Mouse (Mus musculus): ENCODE data around the gene Kcnc3. TPM values are rescaled to one million over a fixed set of nuclear protein-coding genes. Genes with fewer than 3 reads are reported as not detected.
A peak's percentile ranks its signal among the peaks of the same experiment; 100 is the strongest.

Kcnc3 gene
- polyA plus RNA-seq, 1 experiment from 2014 or later: 1.8 TPM

GRCm38 (mm10) chr7:44632676-44633075 is 42.2 kb downstream of the Kcnc3 start:
- Histone ChIP-seq H3K9ac (no peak overlapping the region), H3K36me3 (no peaks in the 10 kb centered on the region), H3K4me3 (no peak overlapping the region), H3K4me1 (no peaks in the 10 kb centered on the region), H3K9me3 (no peaks in the 10 kb centered on the region), H3K27ac (no peak overlapping the region), H3K27me3 (peaks cover 26% of the 10 kb centered on the region), H3K4me2 (no peak overlapping the region)
- 24% methylated on average over 13 of the region's 13 CpGs for WGBS
- ATAC-seq (ENCODE audit: insufficient number of reproducible peaks, insufficient read depth, low FRiP score, low TSS enrichment, low read depth): no peak

- peaks cover 33% of the 10 kb centered on the region for H3K27me3 ChIP-seq
- no peak overlapping the region for H3K9ac ChIP-seq
- H3K4me3 ChIP-seq: no peak overlapping the region
- no peak overlapping the region for H3K27ac ChIP-seq
- no peaks in the 10 kb centered on the region for H3K9me3 ChIP-seq
- no peaks in the 10 kb centered on the region for H3K4me1 ChIP-seq
- no peaks in the 10 kb centered on the region for H3K36me3 ChIP-seq
- ATAC-seq (ENCODE audit: insufficient number of reproducible peaks, insufficient read depth, low FRiP score, low TSS enrichment, low read depth): no peak
- 13% methylated on average over 15 of the region's 15 CpGs for WGBS
- H3K4me2 ChIP-seq: no peak overlapping the region
Measured at GRCm38 (mm10) chr7:44633407-44633806, 42.9 kb downstream of the Kcnc3 start.

DNA sequence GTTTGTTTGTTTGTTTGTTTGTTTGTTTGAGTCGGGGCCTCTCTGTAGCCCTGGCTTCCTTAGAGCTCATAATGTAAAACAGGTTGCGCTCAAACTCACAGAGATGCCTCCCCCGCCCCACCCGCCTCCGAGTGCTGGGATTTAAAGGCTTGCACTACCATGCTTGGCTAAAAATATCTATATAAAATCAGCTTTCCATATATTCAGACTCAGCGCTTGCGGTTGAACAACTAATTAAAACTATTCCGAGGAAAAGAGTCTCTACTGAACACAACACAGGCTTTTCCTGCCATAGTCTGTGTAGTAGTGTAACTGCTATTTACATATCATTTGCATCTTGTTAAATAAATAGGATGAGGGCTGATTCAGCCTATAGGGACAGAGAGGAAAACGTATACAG is 46.2 kb downstream of the Kcnc3 start:
- H3K9me3 ChIP-seq: no peaks in the 10 kb centered on the region
- WGBS: 79% methylated on average over 9 of the region's 9 CpGs
- H3K36me3 ChIP-seq: no peaks in the 10 kb centered on the region
- H3K4me1 ChIP-seq: 0 out of 2 replicates have a peak, but pooled peaks cover 2% of the 10 kb centered on the region
- no peak overlapping the region for H3K4me2 ChIP-seq
- no peak overlapping the region for H3K4me3 ChIP-seq
- H3K27ac ChIP-seq: no peak overlapping the region
- H3K9ac ChIP-seq: no peak overlapping the region
- H3K27me3 ChIP-seq: peaks cover 66% of the 10 kb centered on the region
- ATAC-seq (ENCODE audit: insufficient number of reproducible peaks, insufficient read depth, low FRiP score, low TSS enrichment, low read depth): no peak

- H3K27ac ChIP-seq: no peak overlapping the region
- H3K36me3 ChIP-seq: no peaks in the 10 kb centered on the region
- ATAC-seq (ENCODE audit: insufficient number of reproducible peaks, insufficient read depth, low FRiP score, low TSS enrichment, low read depth): no peak
- H3K9me3 ChIP-seq: no peaks in the 10 kb centered on the region
- no peak overlapping the region for H3K9ac ChIP-seq
- H3K27me3 ChIP-seq: peaks cover 64% of the 10 kb centered on the region
- WGBS: 7% methylated on average over 16 of the region's 16 CpGs
- H3K4me2 ChIP-seq: peak overlapping the region; percentile 28
- 0 out of 2 replicates have a peak, but pooled peaks cover 2% of the 10 kb centered on the region for H3K4me1 ChIP-seq
- H3K4me3 ChIP-seq: no peak overlapping the region
Measured at GRCm38 (mm10) chr7:44638663-44639062, 48.2 kb downstream of the Kcnc3 start.

DNA sequence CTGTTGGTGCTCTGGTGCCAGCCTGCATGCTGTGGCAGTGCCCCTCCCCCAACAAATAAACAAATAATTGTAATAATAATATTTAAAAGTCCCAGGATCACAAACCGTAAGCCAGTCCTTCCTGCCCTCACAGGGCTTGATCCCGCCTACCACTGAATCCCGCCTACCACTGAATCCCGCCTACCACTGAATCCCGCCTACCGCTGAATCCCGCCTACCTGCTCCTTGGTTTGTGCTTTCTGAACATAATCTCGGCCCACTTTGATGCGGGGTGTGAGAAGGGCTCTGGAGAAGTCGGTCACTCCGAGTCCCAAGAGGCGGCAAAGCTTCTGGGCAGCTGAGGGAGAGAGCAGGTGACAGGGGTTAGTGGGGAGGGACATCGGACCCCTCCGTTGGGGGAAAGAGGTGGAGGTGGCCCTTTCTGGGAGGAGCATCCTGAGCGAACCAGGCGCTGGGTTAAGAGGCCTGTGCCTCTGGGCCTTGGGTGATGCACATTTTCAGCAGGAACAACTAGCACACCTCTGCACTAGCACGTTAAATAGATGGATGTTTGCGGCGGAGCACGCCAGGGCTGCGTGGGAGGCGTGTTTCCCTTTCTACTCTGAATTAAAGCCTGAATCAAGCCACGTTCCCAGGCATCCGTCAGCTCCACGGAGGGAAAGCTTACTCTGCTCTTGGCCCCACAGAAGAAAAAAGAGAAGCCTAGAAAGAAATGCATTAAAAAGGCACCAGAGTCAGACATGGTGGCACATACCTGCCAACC is 50.6 kb downstream of the Kcnc3 start:
- H3K27me3 ChIP-seq: peaks cover 80% of the 10 kb centered on the region
- H3K4me2 ChIP-seq: peak overlapping the region; percentile 37
- no peak overlapping the region for H3K27ac ChIP-seq
- no peaks in the 10 kb centered on the region for H3K9me3 ChIP-seq
- H3K36me3 ChIP-seq: no peaks in the 10 kb centered on the region
- peaks cover 8% of the 10 kb centered on the region; the same call in 1 of the 2 replicates for H3K4me1 ChIP-seq
- ATAC-seq (ENCODE audit: insufficient number of reproducible peaks, insufficient read depth, low FRiP score, low TSS enrichment, low read depth): no peak
- H3K4me3 ChIP-seq: peak overlapping the region; percentile 13
- 20% methylated on average over 25 of the region's 25 CpGs for WGBS
- no peak overlapping the region for H3K9ac ChIP-seq

- Histone ChIP-seq H3K9ac (no peak overlapping the region), H3K4me3 (no peak overlapping the region), H3K36me3 (no peaks in the 10 kb centered on the region), H3K27ac (no peak overlapping the region), H3K4me2 (no peak overlapping the region), H3K9me3 (no peaks in the 10 kb centered on the region), H3K4me1 (peaks cover 9% of the 10 kb centered on the region; the same call in 1 of the 2 replicates), H3K27me3 (peaks cover 84% of the 10 kb centered on the region)
- 28% methylated on average over 8 of the region's 8 CpGs for WGBS
- no peak for ATAC-seq (ENCODE audit: insufficient number of reproducible peaks, insufficient read depth, low FRiP score, low TSS enrichment, low read depth)
Measured at GRCm38 (mm10) chr7:44641887-44642286, 51.4 kb downstream of the Kcnc3 start.

GRCm38 (mm10) chr7:44645256-44645655 is 54.8 kb downstream of the Kcnc3 start:
- H3K4me2 ChIP-seq: no peak overlapping the region
- H3K27ac ChIP-seq: no peak overlapping the region
- H3K4me1 ChIP-seq: peaks cover 9% of the 10 kb centered on the region; the same call in 1 of the 2 replicates
- 79% methylated on average over 5 of the region's 5 CpGs for WGBS
- H3K36me3 ChIP-seq: no peaks in the 10 kb centered on the region
- no peak for ATAC-seq (ENCODE audit: insufficient number of reproducible peaks, insufficient read depth, low FRiP score, low TSS enrichment, low read depth)
- H3K4me3 ChIP-seq: no peak overlapping the region
- H3K9ac ChIP-seq: no peak overlapping the region
- H3K9me3 ChIP-seq: no peaks in the 10 kb centered on the region
- H3K27me3 ChIP-seq: peaks cover 54% of the 10 kb centered on the region

DNA sequence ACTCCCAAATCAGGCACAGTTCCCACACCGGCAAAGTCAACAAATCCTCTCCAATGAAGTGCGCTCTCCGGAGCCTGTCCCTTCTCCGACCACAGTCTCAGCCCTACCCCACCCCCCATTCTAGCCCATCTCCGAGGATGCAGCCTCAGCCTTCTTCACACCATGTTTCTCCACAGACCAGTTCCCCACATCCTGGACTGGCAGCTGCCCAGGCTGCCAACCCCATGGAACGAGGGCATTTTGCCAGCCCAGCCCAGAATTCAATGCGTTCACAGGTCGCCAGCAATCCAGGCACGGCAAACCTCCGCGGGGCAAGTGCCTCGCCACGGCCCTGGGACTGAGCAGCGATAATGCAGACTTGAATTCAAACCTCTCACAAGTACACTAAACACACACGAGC is 55.5 kb downstream of the Kcnc3 start:
- H3K27me3 ChIP-seq: peaks cover 47% of the 10 kb centered on the region
- WGBS: 23% methylated on average over 15 of the region's 15 CpGs
- H3K9me3 ChIP-seq: no peaks in the 10 kb centered on the region
- H3K27ac ChIP-seq: no peak overlapping the region
- peaks cover 7% of the 10 kb centered on the region; the same call in 1 of the 2 replicates for H3K4me1 ChIP-seq
- no peaks in the 10 kb centered on the region for H3K36me3 ChIP-seq
- peak overlapping the region; percentile 32; the same call in 1 of the 2 replicates for H3K9ac ChIP-seq
- ATAC-seq (ENCODE audit: insufficient number of reproducible peaks, insufficient read depth, low FRiP score, low TSS enrichment, low read depth): no peak
- no peak overlapping the region for H3K4me3 ChIP-seq
- peak overlapping the region; percentile 24 for H3K4me2 ChIP-seq

DNA sequence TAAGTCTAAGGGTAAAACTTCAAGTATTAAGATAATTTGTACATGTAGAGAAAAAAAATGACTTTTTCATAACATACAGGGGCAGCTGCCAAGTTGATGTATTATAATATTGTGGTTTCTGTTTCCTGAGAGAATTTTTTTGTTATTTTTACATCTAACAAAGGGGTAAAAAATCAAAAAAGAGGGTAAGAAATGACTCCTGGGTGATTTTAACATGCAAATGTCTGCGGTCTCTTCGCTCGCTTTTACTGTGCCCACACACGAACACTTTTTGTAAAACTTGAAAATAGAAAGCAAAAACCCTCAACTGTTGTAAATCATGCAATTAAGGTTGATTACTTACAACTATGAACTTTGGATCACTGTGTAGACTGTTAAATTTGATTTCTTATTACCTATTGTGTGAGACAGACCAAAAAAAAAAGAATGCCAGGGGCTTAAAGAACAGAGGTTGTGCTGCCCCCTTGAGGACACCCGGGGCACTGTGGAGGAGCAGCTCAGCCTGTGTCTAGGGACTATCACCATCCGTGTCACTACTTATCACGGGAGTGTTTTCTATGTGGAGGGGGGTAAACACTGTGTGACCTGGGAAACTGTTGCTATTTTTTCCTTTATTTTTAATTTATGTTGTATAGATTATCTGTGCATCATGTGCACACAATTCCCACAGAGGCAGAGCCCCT is 56.7 kb downstream of the Kcnc3 start:
- Histone ChIP-seq H3K9me3 (no peaks in the 10 kb centered on the region), H3K36me3 (no peaks in the 10 kb centered on the region), H3K9ac (no peak overlapping the region), H3K4me2 (no peak overlapping the region), H3K27me3 (peaks cover 34% of the 10 kb centered on the region), H3K27ac (no peak overlapping the region), H3K4me1 (peaks cover 7% of the 10 kb centered on the region; the same call in 1 of the 2 replicates), H3K4me3 (no peak overlapping the region)
- ATAC-seq (ENCODE audit: insufficient number of reproducible peaks, insufficient read depth, low FRiP score, low TSS enrichment, low read depth): no peak
- WGBS: 51% methylated on average over 7 of the region's 7 CpGs

GRCm38 (mm10) chr7:44647729-44648128 is 57.3 kb downstream of the Kcnc3 start:
- no peaks in the 10 kb centered on the region for H3K36me3 ChIP-seq
- 72% methylated on average over 10 of the region's 10 CpGs for WGBS
- H3K9me3 ChIP-seq: no peaks in the 10 kb centered on the region
- peaks cover 7% of the 10 kb centered on the region; the same call in 1 of the 2 replicates for H3K4me1 ChIP-seq
- H3K27ac ChIP-seq: no peak overlapping the region
- no peak overlapping the region for H3K4me2 ChIP-seq
- H3K4me3 ChIP-seq: no peak overlapping the region
- peaks cover 33% of the 10 kb centered on the region for H3K27me3 ChIP-seq
- H3K9ac ChIP-seq: no peak overlapping the region
- no peak for ATAC-seq (ENCODE audit: insufficient number of reproducible peaks, insufficient read depth, low FRiP score, low TSS enrichment, low read depth)

DNA sequence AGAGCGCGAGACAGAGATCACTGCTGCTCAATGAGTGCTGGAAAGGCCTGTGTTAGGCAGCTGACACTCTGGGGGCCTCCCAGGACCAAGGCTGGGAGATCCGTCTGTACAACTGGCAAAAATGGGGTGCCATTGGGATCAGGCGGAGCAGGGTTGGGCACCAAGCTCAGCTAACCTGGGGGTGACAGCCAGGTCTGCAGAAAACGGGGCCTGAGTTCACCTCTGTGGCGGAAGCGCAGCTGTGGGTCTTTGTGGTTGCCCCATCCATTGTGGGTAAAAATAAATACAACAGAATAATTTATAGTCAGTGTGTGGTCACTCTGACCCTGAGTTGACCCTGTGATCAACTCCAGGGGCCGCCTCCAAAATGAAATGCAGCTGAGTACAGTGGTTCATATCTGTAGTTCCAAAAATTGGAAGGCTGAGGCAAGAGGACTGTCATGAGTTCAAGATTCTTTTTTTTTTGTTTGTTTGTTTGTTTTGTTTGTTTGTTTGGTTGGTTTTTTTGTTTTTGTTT is 58.7 kb downstream of the Kcnc3 start:
- Histone ChIP-seq H3K36me3 (no peaks in the 10 kb centered on the region), H3K27me3 (peaks cover 23% of the 10 kb centered on the region), H3K4me1 (peaks cover 7% of the 10 kb centered on the region; the same call in 1 of the 2 replicates), H3K9me3 (no peaks in the 10 kb centered on the region), H3K27ac (no peak overlapping the region), H3K4me3 (no peak overlapping the region), H3K9ac (no peak overlapping the region), H3K4me2 (no peak overlapping the region)
- ATAC-seq (ENCODE audit: insufficient number of reproducible peaks, insufficient read depth, low FRiP score, low TSS enrichment, low read depth): no peak
- 73% methylated on average over 8 of the region's 8 CpGs for WGBS

Measured in embryonic facial prominence, embryonic 13.5 days (tissue).